Comparison of ENCODE assay signal across 29 mouse cellular contexts in the genomic region with DNA sequence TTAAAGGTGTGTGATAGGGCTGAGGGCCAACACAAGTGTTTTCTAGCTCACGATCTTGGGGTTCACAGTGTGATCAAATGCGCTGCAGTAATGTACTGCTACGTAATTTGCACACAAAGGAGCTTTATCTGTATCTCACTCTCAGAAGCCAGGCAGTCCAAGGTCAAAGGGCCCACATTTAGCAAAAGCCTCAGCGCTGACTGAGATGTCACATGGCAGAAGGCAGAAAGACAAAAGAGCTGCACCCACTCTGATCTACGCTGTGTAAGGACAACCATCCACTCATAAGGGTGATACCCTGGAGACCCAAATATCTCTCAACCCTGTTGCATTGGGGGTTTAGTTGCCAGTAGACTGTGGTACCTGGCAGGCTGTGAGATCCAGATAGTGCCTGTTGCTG. TPM values are rescaled to one million over a fixed set of nuclear protein-coding genes. Genes with fewer than 3 reads are reported as not detected.
DNase-seq lines count a peak whose midpoint lies in the region; ATAC-seq and TF ChIP-seq lines count a peak whose summit lies in the region.
"Had no signal": no experiment of that assay in that cellular context is flagged by ENCODE, and none has a peak within 500 bp of the region (broad histone marks: within the 10 kb centered on the region; RNA-seq: fewer than 3 reads in every experiment).

No protein-coding gene starts in this region.

- no peaks in the 10 kb centered on the region for H3K9me3 ChIP-seq in heart, embryonic 10.5 days
- H3K9me3 ChIP-seq in heart, embryonic 16.5 days (replicated peaks; ENCODE audit: control insufficient read depth, low read length) = no peaks in the 10 kb centered on the region
- no peaks in the 10 kb centered on the region for H3K9me3 ChIP-seq in midbrain, embryonic 15.5 days
- no peaks in the 10 kb centered on the region for H3K9me3 ChIP-seq in midbrain, embryonic 14.5 days (ENCODE audit: control insufficient read depth, low read length)
- H3K9me3 ChIP-seq: embryonic facial prominence, embryonic 13.5 days; forebrain, embryonic 12.5 days; limb, embryonic 13.5 days; liver, embryonic 12.5 days; midbrain, embryonic 13.5 days; neural tube, embryonic 13.5 days had no signal

- no peak for TF ChIP-seq POLR2A in heart, adult 2 months (IDR thresholded peaks at IDR 0.05; ENCODE audit: insufficient read depth, low read depth, low read length)

- H3K4me2 ChIP-seq in heart, embryonic 16.5 days (ENCODE audit: low read depth, low read length) = no peak overlapping the region
- H3K4me2 ChIP-seq in midbrain, embryonic 15.5 days = peak overlapping the region; percentile 68; the same call in 1 of the 2 replicates
- H3K4me2 ChIP-seq in midbrain, embryonic 14.5 days (ENCODE audit: low read length) = no peak overlapping the region
- H3K4me2 ChIP-seq: embryonic facial prominence, embryonic 13.5 days; forebrain, embryonic 12.5 days; limb, embryonic 13.5 days; liver, embryonic 12.5 days; lung, embryonic 14.5 days; neural tube, embryonic 13.5 days had no signal

- intact Hi-C loops in heart, adult 2 months (cut with DNase I) = no loop called here

- ATAC-seq in heart, embryonic 16.5 days (replicated peaks; ENCODE audit: extremely low read depth, insufficient read depth, low FRiP score) = no peak
- ATAC-seq in midbrain, embryonic 15.5 days (replicated peaks) = no peak
- ATAC-seq in midbrain, embryonic 14.5 days (ENCODE audit: low FRiP score, low TSS enrichment) = no peak
- no peak for ATAC-seq in inflammation-experienced regulatory T-cells, adult 6 months
- ATAC-seq: hindbrain, embryonic 16.5 days; liver, embryonic 12.5 days; midbrain, embryonic 13.5 days had no signal

- no peak for TF ChIP-seq EP300 in heart, adult 2 months (IDR thresholded peaks at IDR 0.05; ENCODE audit: insufficient read depth, low read depth, low read length)

- no peak for DNase-seq in heart, embryonic 10.5 days (ENCODE audit: low spot score)
- DNase-seq in heart, adult 18-20 months = no peak
- DNase-seq in heart, adult 2 months = no peak
- no peak for DNase-seq in midbrain, embryonic 14.5 days
- DNase-seq: cerebellum, adult 18-20 months; cerebellum, postnatal 14 days; embryo, embryonic 11 days; gastrocnemius, postnatal 25 days; heart, postnatal 36 days; kidney, adult 11 months; layer of hippocampus, adult 9-11 months; lung, embryonic 14.5 days; retina, postnatal 1 day; thymus, postnatal 14 days had no signal

- H3K79me2 ChIP-seq in heart, adult 2 months (replicated peaks; ENCODE audit: control insufficient read depth, insufficient read depth, low read length) = no peaks in the 10 kb centered on the region

- 49% methylated on average over 5 of the region's 5 CpGs for WGBS in heart, embryonic 10.5 days
- WGBS in heart, embryonic 16.5 days = 23% methylated on average over 5 of the region's 5 CpGs
- 46% methylated on average over 5 of the region's 5 CpGs for WGBS in heart, adult 2 months
- WGBS in midbrain, embryonic 15.5 days = 74% methylated on average over 5 of the region's 5 CpGs
- 79% methylated on average over 5 of the region's 5 CpGs for WGBS in midbrain, embryonic 14.5 days

- H3K27me3 ChIP-seq in heart, embryonic 10.5 days (ENCODE audit: insufficient read depth, poor library complexity, severe bottlenecking) = peaks cover 68% of the 10 kb centered on the region
- H3K27me3 ChIP-seq in heart, embryonic 16.5 days (ENCODE audit: control insufficient read depth, insufficient read depth, low read length) = no peaks in the 10 kb centered on the region; the same call in 1 of the 2 replicates
- no peaks in the 10 kb centered on the region; the same call in 1 of the 2 replicates for H3K27me3 ChIP-seq in heart, adult 2 months (ENCODE audit: control insufficient read depth, insufficient read depth, low read length)
- H3K27me3 ChIP-seq in midbrain, embryonic 15.5 days (replicated peaks) = no peaks in the 10 kb centered on the region
- no peaks in the 10 kb centered on the region for H3K27me3 ChIP-seq in midbrain, embryonic 14.5 days (ENCODE audit: control insufficient read depth, insufficient read depth, low read length)

- H3K36me3 ChIP-seq in heart, embryonic 10.5 days = no peaks in the 10 kb centered on the region
- no peaks in the 10 kb centered on the region for H3K36me3 ChIP-seq in heart, embryonic 16.5 days (ENCODE audit: control insufficient read depth, insufficient read depth)
- no peaks in the 10 kb centered on the region for H3K36me3 ChIP-seq in heart, adult 2 months (ENCODE audit: control insufficient read depth, insufficient read depth, low read length)
- H3K36me3 ChIP-seq in midbrain, embryonic 15.5 days (replicated peaks) = no peaks in the 10 kb centered on the region
- H3K36me3 ChIP-seq in midbrain, embryonic 14.5 days (ENCODE audit: control insufficient read depth, insufficient read depth, low read length) = no peaks in the 10 kb centered on the region
- H3K36me3 ChIP-seq: embryonic facial prominence, embryonic 13.5 days; forebrain, embryonic 12.5 days; limb, embryonic 13.5 days; liver, embryonic 12.5 days; midbrain, embryonic 13.5 days; neural tube, embryonic 13.5 days had no signal

- no peak for TF ChIP-seq CTCF in heart, adult 2 months (IDR thresholded peaks at IDR 0.05)

- peaks cover 60% of the 10 kb centered on the region for H3K4me1 ChIP-seq in heart, embryonic 10.5 days
- peaks cover 58% of the 10 kb centered on the region for H3K4me1 ChIP-seq in heart, embryonic 16.5 days (ENCODE audit: control insufficient read depth, insufficient read depth, low read length)
- no peaks in the 10 kb centered on the region for H3K4me1 ChIP-seq in heart, adult 2 months (ENCODE audit: control insufficient read depth, insufficient read depth, low read length)
- H3K4me1 ChIP-seq in midbrain, embryonic 15.5 days = peaks cover 50% of the 10 kb centered on the region
- peaks cover 27% of the 10 kb centered on the region for H3K4me1 ChIP-seq in midbrain, embryonic 14.5 days (ENCODE audit: control insufficient read depth, insufficient read depth, low read length)

- H3K9ac ChIP-seq in heart, embryonic 16.5 days (ENCODE audit: low read length) = no peak overlapping the region
- H3K9ac ChIP-seq in heart, adult 2 months (ENCODE audit: low read depth, low read length) = no peak overlapping the region
- H3K9ac ChIP-seq in midbrain, embryonic 15.5 days = no peak overlapping the region
- no peak overlapping the region for H3K9ac ChIP-seq in midbrain, embryonic 14.5 days (replicated peaks; ENCODE audit: low read length)
- H3K9ac ChIP-seq: embryonic facial prominence, embryonic 13.5 days; forebrain, embryonic 12.5 days; limb, embryonic 13.5 days; liver, embryonic 12.5 days; lung, embryonic 14.5 days; midbrain, embryonic 13.5 days; neural tube, embryonic 13.5 days had no signal

- peak overlapping the region; percentile 36; the same call in 1 of the 2 replicates for H3K27ac ChIP-seq in heart, embryonic 10.5 days
- peak overlapping the region; percentile 74 for H3K27ac ChIP-seq in heart, embryonic 16.5 days (ENCODE audit: low read length)
- H3K27ac ChIP-seq in heart, adult 2 months = no peak overlapping the region
- no peak overlapping the region for H3K27ac ChIP-seq in midbrain, embryonic 15.5 days
- no peak overlapping the region for H3K27ac ChIP-seq in midbrain, embryonic 14.5 days (replicated peaks; ENCODE audit: low read depth, low read length)
- H3K27ac ChIP-seq: embryonic facial prominence, embryonic 13.5 days; forebrain, embryonic 12.5 days; limb, embryonic 13.5 days; liver, embryonic 12.5 days; midbrain, embryonic 13.5 days; neural tube, embryonic 13.5 days had no signal

- H3K4me3 ChIP-seq in heart, embryonic 10.5 days = no peak overlapping the region
- no peak overlapping the region for H3K4me3 ChIP-seq in heart, embryonic 16.5 days (ENCODE audit: low read length)
- no peak overlapping the region for H3K4me3 ChIP-seq in heart, adult 2 months
- H3K4me3 ChIP-seq in midbrain, embryonic 15.5 days = no peak overlapping the region
- no peak overlapping the region for H3K4me3 ChIP-seq in midbrain, embryonic 14.5 days (replicated peaks; ENCODE audit: low read depth, low read length)
- H3K4me3 ChIP-seq: embryonic facial prominence, embryonic 13.5 days; erythroblast, embryonic 14.5 days; forebrain, embryonic 12.5 days; limb, embryonic 13.5 days; liver, embryonic 12.5 days; midbrain, embryonic 13.5 days; myocyte; neural tube, embryonic 13.5 days had no signal

RNA-seq across cellular contexts. Expression of a gene that starts 4.1 kb away (rescaled TPM):
- 1.7 and 4.1 TPM in 2 replicates for polyA plus RNA-seq in heart, embryonic 10.5 days (2016; fragmentation: Nextera tagmentation; extraction: Ambion mirVana)
- 1 to 10 TPM; 9.0 to 9.3 TPM for total RNA-seq in heart, adult 18-20 months (2021)
- polyA plus RNA-seq in heart, embryonic 16.5 days (2015; fragmentation: Nextera tagmentation; extraction: Ambion mirVana) = 9.8 and 11.1 TPM in 2 replicates
- 1 to 10 TPM; 6.1 to 8.1 TPM for total RNA-seq in heart, adult 2 months (2021)
- 11.1 and 12.7 TPM in 2 replicates for polyA plus RNA-seq in heart, adult 2 months (2012; rRNA removed)
- 67.8 and 69.1 TPM in 2 replicates for polyA plus RNA-seq in midbrain, embryonic 15.5 days (2015; fragmentation: Nextera tagmentation; extraction: Ambion mirVana)
- 32.4 and 38.4 TPM in 2 replicates for polyA plus RNA-seq in midbrain, embryonic 14.5 days (2014; fragmentation: Nextera tagmentation; extraction: Ambion mirVana)
- under 1 TPM in 2 of 3 experiments, not detected in 1; 0.15 to 0.60 TPM for polyA plus RNA-seq in inflammation-experienced regulatory T-cells, adult 6 months (2017; shearing (Covaris generic))
- total RNA-seq: megakaryocyte, adult 5-6 weeks had no signal

RNA-seq across cellular contexts. Expression of a gene that starts 36.6 kb away (rescaled TPM):
- polyA plus RNA-seq in heart, embryonic 10.5 days (2016; fragmentation: Nextera tagmentation; extraction: Ambion mirVana) = 0.16 and 0.63 TPM in 2 replicates
- total RNA-seq in heart, adult 18-20 months (2021) = 1 to 10 TPM; 1.1 to 1.3 TPM
- 2.8 and 3.1 TPM in 2 replicates for polyA plus RNA-seq in heart, embryonic 16.5 days (2015; fragmentation: Nextera tagmentation; extraction: Ambion mirVana)
- 1 to 10 TPM; 1.3 to 2.5 TPM for total RNA-seq in heart, adult 2 months (2021)
- polyA plus RNA-seq in heart, adult 2 months (2012; rRNA removed) = 1.1 and 3.5 TPM in 2 replicates
- not detected in 2 replicates for polyA plus RNA-seq in midbrain, embryonic 15.5 days (2015; fragmentation: Nextera tagmentation; extraction: Ambion mirVana)
- polyA plus RNA-seq in midbrain, embryonic 14.5 days (2014; fragmentation: Nextera tagmentation; extraction: Ambion mirVana) = not detected in 2 replicates
- not detected for polyA plus RNA-seq in inflammation-experienced regulatory T-cells, adult 6 months (2017; shearing (Covaris generic))
- total RNA-seq: ES-E14; gastrocnemius, postnatal 25 days had no signal
- polyA plus RNA-seq: erythroblast, embryonic 14.5 days; lung, embryonic 14.5 days; neural tube, embryonic 13.5 days; stomach, embryonic 14.5 days had no signal

Comparison
In these comparisons a context has a peak if more than half of its experiments do, and no peak if none do; other contexts are left out.
1. H3K27ac ChIP-seq: peak in heart, embryonic 10.5 days (single experiment) and heart, embryonic 16.5 days (single experiment); none in heart, adult 2 months (single experiment), midbrain, embryonic 15.5 days (single experiment) and midbrain, embryonic 14.5 days (single experiment).